Mouse (Mus musculus) liver, embryonic 14.5 days (tissue): ENCODE measurements around the gene Mab21l1.

Experiments
- CTCF ChIP-seq: IDR thresholded peaks from 2 replicates; pipeline ENCODE4 v1.5.1; 2016; ENCODE audit warnings: antibody characterized with exemption, low read depth, control low read depth
- EP300 ChIP-seq: IDR thresholded peaks from 2 replicates; pipeline ENCODE4 v1.6.1; 2016; ENCODE audit warnings: antibody characterized with exemption, low read depth

DNA sequence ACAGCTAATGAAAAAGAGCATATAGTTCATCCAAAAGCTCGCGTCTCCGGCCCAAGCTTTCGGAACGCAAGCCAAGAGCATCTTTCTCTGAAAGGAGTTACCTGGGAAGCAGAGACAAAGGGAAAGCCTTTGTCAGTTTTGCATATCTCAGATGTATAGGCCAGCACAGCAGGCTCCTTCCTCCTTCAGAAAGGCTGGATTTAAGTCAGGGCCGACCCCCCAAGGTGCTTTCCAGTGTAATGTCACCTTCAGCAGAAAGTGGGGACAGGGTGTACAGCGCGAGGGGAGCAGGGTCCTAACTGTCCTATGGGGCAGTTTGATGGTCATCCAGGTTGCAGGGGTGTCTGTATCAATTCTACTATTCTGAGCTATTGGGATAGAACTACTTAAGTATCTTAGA is 18.7 kb upstream of the Mab21l1 start:
- no peak for TF ChIP-seq CTCF
- no peak for TF ChIP-seq EP300
